Mouse (Mus musculus): ENCODE data around the gene Cdh16. TPM values are rescaled to one million over a fixed set of nuclear protein-coding genes. Genes with fewer than 3 reads are reported as not detected.
"Not testable (repeated sequence)": the region's sequence is repeated elsewhere in the genome, so short reads cannot be mapped to it uniquely, and the experiment has no call there.

The Cdh16 gene
- not detected in 2 replicates for polyA plus RNA-seq (2015; fragmentation: Nextera tagmentation; extraction: Ambion mirVana)

DNA sequence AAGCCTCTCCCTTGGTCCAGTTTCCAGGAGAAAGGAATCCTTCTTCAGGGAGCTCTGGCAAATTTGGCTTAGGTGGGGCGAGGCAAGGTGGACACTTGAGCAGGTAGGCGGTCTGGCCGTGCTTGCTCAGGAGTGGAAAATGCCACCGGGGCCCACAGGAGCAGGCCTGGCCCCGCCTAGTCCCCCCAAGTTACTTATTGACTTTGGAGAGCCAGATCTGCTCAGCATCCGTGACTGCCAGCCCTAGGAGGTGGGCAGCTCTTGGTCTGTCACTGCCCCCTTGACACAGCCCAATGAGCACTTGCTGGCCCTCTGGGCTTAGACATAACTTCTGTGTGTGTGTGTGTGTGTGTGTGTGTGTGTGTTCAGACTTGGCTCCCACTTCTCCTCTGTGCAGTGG, at the start of gene Cdh16:
Gene Cdh16, minus strand, starts transcription at position 236 of the 400 bp plus-strand sequence.
- H3K4me2 ChIP-seq (replicated peaks; ENCODE audit: low read depth) = no peak within 1 kb of the TSS
- no peaks in the 10 kb centered on the region for H3K4me1 ChIP-seq (replicated peaks; ENCODE audit: control insufficient read depth, insufficient read depth, low read length)
- H3K4me3 ChIP-seq (ENCODE audit: low read depth, low read length) = no peak within 1 kb of the TSS
- ATAC-seq = no peak
- no peaks in the 10 kb centered on the region for H3K9me3 ChIP-seq (ENCODE audit: control insufficient read depth)
- H3K36me3 ChIP-seq (ENCODE audit: control insufficient read depth, insufficient read depth) = no peaks in the 10 kb centered on the region
- no peak within 1 kb of the TSS for H3K9ac ChIP-seq (ENCODE audit: low read depth, low read length)
- TF ChIP-seq CTCF (IDR thresholded peaks at IDR 0.05; ENCODE audit: low read depth) = no peak
- no peaks in the 10 kb centered on the region for H3K27me3 ChIP-seq (replicated peaks; ENCODE audit: control insufficient read depth, insufficient read depth, low read length)
- no peak within 1 kb of the TSS for H3K27ac ChIP-seq (ENCODE audit: low read depth, low read length)
- WGBS = 55% methylated on average over 6 of the region's 6 CpGs

DNA sequence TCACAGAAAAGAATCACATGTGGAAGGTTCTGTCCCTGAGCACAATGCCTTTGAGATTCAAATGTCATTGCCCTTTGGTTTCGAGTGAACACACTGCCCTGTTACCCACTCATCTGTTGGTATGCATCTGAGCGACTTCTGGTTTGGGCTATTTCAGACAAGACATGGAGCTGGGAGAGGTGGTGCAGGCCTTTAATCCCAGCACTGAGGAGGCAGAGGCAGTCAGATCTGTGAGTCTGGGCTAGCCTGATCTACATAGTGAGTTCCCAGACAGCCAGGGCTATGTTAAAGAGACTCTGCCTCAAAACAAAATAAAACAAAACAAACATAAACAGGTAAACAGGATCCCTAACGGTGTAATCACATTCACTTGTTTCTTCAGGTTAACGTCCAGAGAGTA, 31.4 kb upstream of the Cdh16 start:
- H3K9ac ChIP-seq (ENCODE audit: low read depth, low read length) = no peak overlapping the region
- no peaks in the 10 kb centered on the region for H3K4me1 ChIP-seq (replicated peaks; ENCODE audit: control insufficient read depth, insufficient read depth, low read length)
- 84% methylated on average over 4 of the region's 4 CpGs for WGBS
- H3K36me3 ChIP-seq (ENCODE audit: control insufficient read depth, insufficient read depth) = no peaks in the 10 kb centered on the region
- TF ChIP-seq CTCF (IDR thresholded peaks at IDR 0.05; ENCODE audit: low read depth) = no peak
- peaks cover 10% of the 10 kb centered on the region; the same call in 1 of the 2 replicates for H3K27me3 ChIP-seq (replicated peaks; ENCODE audit: control insufficient read depth, insufficient read depth, low read length)
- no peak overlapping the region for H3K4me3 ChIP-seq (ENCODE audit: low read depth, low read length)
- H3K9me3 ChIP-seq (ENCODE audit: control insufficient read depth) = no peaks in the 10 kb centered on the region
- H3K4me2 ChIP-seq (replicated peaks; ENCODE audit: low read depth) = no peak overlapping the region
- no peak overlapping the region for H3K27ac ChIP-seq (ENCODE audit: low read depth, low read length)
- ATAC-seq = no peak

DNA sequence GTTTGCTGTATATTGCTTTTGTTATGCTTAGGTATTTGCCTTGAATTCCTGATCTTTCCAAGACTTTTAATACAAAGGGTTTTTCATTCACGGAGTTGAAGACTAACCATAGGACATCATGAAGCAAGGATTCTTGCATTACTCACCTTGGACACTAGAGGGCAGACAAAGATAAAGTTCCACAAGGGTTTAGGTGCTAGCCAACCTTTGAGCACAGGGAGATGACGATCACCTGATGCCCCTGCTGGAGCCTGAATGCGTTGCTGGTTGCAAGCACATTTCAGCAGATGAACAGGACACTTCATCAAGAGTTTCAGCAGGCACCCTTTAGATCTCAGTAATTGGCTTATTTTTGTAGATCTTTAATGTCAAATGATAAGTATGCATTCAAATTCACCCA, 30.8 kb upstream of the Cdh16 start:
- WGBS = under 1% methylated on average over 3 of the region's 3 CpGs
- Histone ChIP-seq H3K4me2 (replicated peaks; ENCODE audit: low read depth) (no peak overlapping the region), H3K36me3 (ENCODE audit: control insufficient read depth, insufficient read depth) (no peaks in the 10 kb centered on the region), H3K4me1 (replicated peaks; ENCODE audit: control insufficient read depth, insufficient read depth, low read length) (no peaks in the 10 kb centered on the region), H3K9me3 (ENCODE audit: control insufficient read depth) (no peaks in the 10 kb centered on the region), H3K27ac (ENCODE audit: low read depth, low read length) (no peak overlapping the region), H3K4me3 (ENCODE audit: low read depth, low read length) (no peak overlapping the region), H3K9ac (ENCODE audit: low read depth, low read length) (no peak overlapping the region), H3K27me3 (replicated peaks; ENCODE audit: control insufficient read depth, insufficient read depth, low read length) (0 out of 2 replicates have a peak, but pooled peaks cover 7% of the 10 kb centered on the region)
- peak; percentile 49; the same call in 1 of the 2 replicates for ATAC-seq
- peak; percentile 98 for TF ChIP-seq CTCF (IDR thresholded peaks at IDR 0.05; ENCODE audit: low read depth)

DNA sequence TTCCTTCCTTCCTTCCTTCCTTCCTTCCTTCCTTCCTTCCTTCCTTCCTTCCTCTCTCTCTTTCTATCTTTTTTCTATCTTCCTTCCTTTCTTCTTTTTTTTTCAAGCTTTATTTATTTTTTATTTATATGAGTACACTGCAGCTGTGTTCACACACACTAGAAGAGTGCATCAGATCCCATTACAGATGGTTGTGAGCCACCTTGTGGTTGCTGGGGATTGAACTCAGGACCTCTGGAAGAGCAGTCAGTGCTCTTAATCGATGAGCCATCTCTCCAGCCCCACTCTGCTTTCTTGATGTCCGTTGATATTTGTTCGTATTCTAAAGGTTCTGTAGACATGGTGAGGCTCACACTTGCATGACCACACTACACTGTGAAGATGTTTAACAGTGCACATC, 20.0 kb upstream of the Cdh16 start:
- WGBS = 68% methylated on average over 3 of the region's 3 CpGs
- H3K27ac ChIP-seq (ENCODE audit: low read depth, low read length); ATAC-seq; H3K27me3 ChIP-seq (replicated peaks; ENCODE audit: control insufficient read depth, insufficient read depth, low read length); H3K4me3 ChIP-seq (ENCODE audit: low read depth, low read length); H3K9me3 ChIP-seq (ENCODE audit: control insufficient read depth); H3K4me1 ChIP-seq (replicated peaks; ENCODE audit: control insufficient read depth, insufficient read depth, low read length); H3K36me3 ChIP-seq (ENCODE audit: control insufficient read depth, insufficient read depth); H3K4me2 ChIP-seq (replicated peaks; ENCODE audit: low read depth); H3K9ac ChIP-seq (ENCODE audit: low read depth, low read length): not testable (repeated sequence)
- TF ChIP-seq CTCF (IDR thresholded peaks at IDR 0.05; ENCODE audit: low read depth) = peak; percentile 47

DNA sequence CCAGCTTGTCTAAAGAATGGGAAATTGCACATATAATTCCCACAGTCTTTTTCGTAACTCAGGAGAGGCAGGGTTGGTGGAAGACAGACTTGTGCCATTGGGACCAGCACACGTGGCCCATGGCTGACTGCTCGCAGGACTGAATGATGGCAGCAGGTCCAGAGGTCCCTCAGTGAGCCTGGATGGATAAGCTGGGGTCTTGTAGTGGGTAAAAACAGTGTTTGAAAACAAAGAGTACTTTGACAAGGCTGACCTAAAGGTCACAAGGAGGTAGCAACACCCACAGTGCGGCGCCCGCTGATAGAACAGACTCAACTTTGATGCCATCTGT, 18.1 kb upstream of the Cdh16 start:
- H3K36me3 ChIP-seq (ENCODE audit: control insufficient read depth, insufficient read depth) = peaks cover 8% of the 10 kb centered on the region
- peak overlapping the region; percentile 80 for H3K4me2 ChIP-seq (replicated peaks; ENCODE audit: low read depth)
- peak overlapping the region; percentile 88 for H3K4me3 ChIP-seq (ENCODE audit: low read depth, low read length)
- 76% methylated on average over 6 of the region's 6 CpGs for WGBS
- H3K4me1 ChIP-seq (replicated peaks; ENCODE audit: control insufficient read depth, insufficient read depth, low read length) = peaks cover 8% of the 10 kb centered on the region; the same call in 1 of the 2 replicates
- ATAC-seq = no peak
- H3K9me3 ChIP-seq (ENCODE audit: control insufficient read depth) = no peaks in the 10 kb centered on the region
- peak overlapping the region; percentile 77; the same call in 1 of the 2 replicates for H3K27ac ChIP-seq (ENCODE audit: low read depth, low read length)
- peak overlapping the region; percentile 71 for H3K9ac ChIP-seq (ENCODE audit: low read depth, low read length)
- TF ChIP-seq CTCF (IDR thresholded peaks at IDR 0.05; ENCODE audit: low read depth) = no peak
- H3K27me3 ChIP-seq (replicated peaks; ENCODE audit: control insufficient read depth, insufficient read depth, low read length) = no peaks in the 10 kb centered on the region

DNA sequence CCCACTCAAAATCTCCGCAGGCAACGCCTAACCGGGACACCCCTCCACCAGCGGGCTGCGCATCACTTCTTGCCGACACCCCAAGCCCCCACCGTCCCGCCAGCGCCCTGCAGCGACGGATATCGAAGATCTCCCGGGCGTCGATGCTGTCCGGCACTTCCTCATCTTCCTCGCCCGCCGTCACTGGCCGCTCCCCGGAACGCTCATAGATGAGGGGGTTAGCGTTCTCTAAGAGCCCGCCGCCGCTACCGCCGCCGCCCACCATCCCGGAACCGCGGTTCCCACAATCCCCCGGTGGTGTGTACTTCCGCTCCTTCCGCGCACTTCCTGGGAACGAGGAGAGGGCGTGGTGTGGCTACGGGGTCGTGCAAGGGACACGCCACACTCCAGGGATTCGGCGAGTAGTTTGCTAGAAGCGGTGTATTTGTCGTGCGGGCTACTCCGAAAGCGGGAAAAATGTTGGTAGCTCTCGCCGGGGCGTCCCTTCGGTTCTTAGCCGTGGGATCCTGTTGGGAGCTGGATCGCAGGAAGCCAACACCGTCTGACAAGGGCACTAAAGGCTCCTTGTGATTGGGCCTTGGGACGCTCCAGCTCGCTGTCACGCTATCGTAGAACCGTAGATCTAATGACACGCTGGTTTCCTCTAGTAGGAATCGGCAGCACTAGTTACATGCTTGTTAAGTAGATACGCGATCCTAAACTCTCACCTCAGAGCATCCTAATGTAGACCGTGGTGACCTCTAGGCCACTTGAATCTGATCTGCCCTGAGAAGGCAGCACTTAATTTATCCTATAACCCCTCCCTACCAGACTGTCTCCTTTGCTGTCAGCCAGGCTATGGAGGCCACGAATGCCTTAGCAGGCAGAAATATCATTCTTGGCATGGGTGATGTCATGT, 17.5 kb upstream of the Cdh16 start, which contains the start of gene Ciao2b:
Gene Ciao2b, minus strand, starts transcription at position 540 of the 898 bp plus-strand sequence.
- TF ChIP-seq CTCF (IDR thresholded peaks at IDR 0.05; ENCODE audit: low read depth) = no peak; the same call in 1 of the 2 replicates
- peaks cover 8% of the 10 kb centered on the region; the same call in 1 of the 2 replicates for H3K4me1 ChIP-seq (replicated peaks; ENCODE audit: control insufficient read depth, insufficient read depth, low read length)
- peak within 1 kb of the TSS; percentile 77 for H3K27ac ChIP-seq (ENCODE audit: low read depth, low read length)
- ATAC-seq = peak; percentile 90
- no peaks in the 10 kb centered on the region for H3K9me3 ChIP-seq (ENCODE audit: control insufficient read depth)
- peak within 1 kb of the TSS; percentile 71 for H3K9ac ChIP-seq (ENCODE audit: low read depth, low read length)
- peaks cover 8% of the 10 kb centered on the region for H3K36me3 ChIP-seq (ENCODE audit: control insufficient read depth, insufficient read depth)
- peak within 1 kb of the TSS; percentile 80 for H3K4me2 ChIP-seq (replicated peaks; ENCODE audit: low read depth)
- WGBS = under 1% methylated on average over 66 of the region's 66 CpGs
- peak within 1 kb of the TSS; percentile 88 for H3K4me3 ChIP-seq (ENCODE audit: low read depth, low read length)
- H3K27me3 ChIP-seq (replicated peaks; ENCODE audit: control insufficient read depth, insufficient read depth, low read length) = no peaks in the 10 kb centered on the region
